Mouse (Mus musculus) hindbrain, embryonic 13.5 days (tissue): Measurements from ENCODE around the gene Macrod2. TPM values are rescaled to one million over a fixed set of nuclear protein-coding genes. Genes with fewer than 3 reads are reported as not detected.

Experiments used
- ATAC-seq: fragments of 200-750 bp; cut with Nextera tagmentation; 2 replicates; pipeline ENCODE4 v1.8.0; 2017; ENCODE audit warnings: moderate TSS enrichment; ENCODE audit not compliant: low FRiP score
- H3K27ac ChIP-seq: fragments of 300-500 bp; sonication (generic); 2 replicates; pipeline ENCODE4 v1.5.1; 2015; ENCODE audit warnings: inconsistent platforms, mild to moderate bottlenecking, moderate library complexity
- H3K27me3 ChIP-seq: fragments of 300-500 bp; sonication (generic); 2 replicates; pipeline ENCODE4 v1.6.1; 2015; ENCODE audit warnings: mild to moderate bottlenecking, inconsistent platforms
- H3K36me3 ChIP-seq: fragments of 300-500 bp; sonication (generic); 2 replicates; pipeline ENCODE4 v1.6.1; 2015; ENCODE audit warnings: mild to moderate bottlenecking, inconsistent platforms
- H3K4me1 ChIP-seq: fragments of 300-500 bp; sonication (generic); replicated peaks from 2 replicates; pipeline ENCODE4 v1.6.1; 2015; ENCODE audit warnings: inconsistent platforms
- H3K4me2 ChIP-seq: fragments of 300-500 bp; sonication (generic); 2 replicates; pipeline ENCODE4 v1.6.1; 2015; ENCODE audit warnings: inconsistent platforms, mild to moderate bottlenecking, moderate library complexity
- H3K4me3 ChIP-seq: fragments of 300-500 bp; sonication (generic); 2 replicates; pipeline ENCODE4 v1.5.1; 2015; ENCODE audit warnings: mild to moderate bottlenecking, inconsistent platforms
- H3K9ac ChIP-seq: fragments of 300-500 bp; sonication (generic); 2 replicates; pipeline ENCODE4 v1.6.1; 2015; ENCODE audit warnings: mild to moderate bottlenecking, inconsistent platforms
- H3K9me3 ChIP-seq: fragments of 300-500 bp; sonication (generic); 2 replicates; pipeline ENCODE4 v1.6.1; 2016; ENCODE audit warnings: inconsistent platforms
- WGBS: fragments of 180-500 bp; shearing (Covaris S2); methylation state at CpG from one replicate; pipeline ENCODE4 v1.1.7; 2015; 5-methylcytosine and 5-hydroxymethylcytosine counted together
- polyA plus RNA-seq: library from polyadenylated mRNA; unstranded; fragments of >200 nt; fragmentation: Nextera tagmentation; extraction: Ambion mirVana; gene quantifications from 2 replicates; pipeline ENCODE4 v1.2.1, GENCODE M21; 2015

The Macrod2 gene
- polyA plus RNA-seq, 1 experiment from 2014 or later, result 74.7 TPM

GRCm38 (mm10) chr2:140500951-140501350 is 105.8 kb downstream of the Macrod2 start:
- Histone ChIP-seq H3K27me3 (no peaks in the 10 kb centered on the region), H3K9ac (no peak overlapping the region), H3K4me1 (peaks cover 3% of the 10 kb centered on the region; the same call in 1 of the 2 replicates), H3K9me3 (no peaks in the 10 kb centered on the region), H3K4me3 (no peak overlapping the region), H3K4me2 (no peak overlapping the region), H3K27ac (no peak overlapping the region), H3K36me3 (no peaks in the 10 kb centered on the region)
- 48% methylated on average over 5 of the region's 5 CpGs for WGBS
- 0 out of 2 replicates have a peak, but pooled peaks have one; percentile 63 for ATAC-seq

DNA sequence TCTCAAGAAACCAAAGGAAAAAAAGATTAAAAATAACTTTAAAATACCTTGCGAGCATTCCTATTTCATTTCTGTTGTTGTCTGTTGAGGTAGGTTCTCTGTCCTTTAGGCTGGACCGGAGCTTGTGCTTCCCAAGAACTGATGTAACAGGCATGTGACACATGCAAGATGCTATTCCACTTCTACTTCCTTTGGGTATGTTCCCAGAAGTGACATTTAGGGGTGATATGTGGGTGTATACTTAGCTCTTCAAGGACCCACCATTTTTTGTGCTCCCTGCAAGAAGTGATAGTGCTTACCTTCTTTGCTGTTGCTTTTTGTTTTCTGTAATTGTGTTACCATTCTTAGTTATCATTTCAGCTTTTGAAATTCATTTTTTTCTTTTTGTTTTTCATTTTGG is 126.4 kb downstream of the Macrod2 start:
- no peaks in the 10 kb centered on the region for H3K4me1 ChIP-seq
- WGBS, result 99% methylated on average over 2 of the region's 2 CpGs
- no peak overlapping the region for H3K9ac ChIP-seq
- H3K36me3 ChIP-seq, result no peaks in the 10 kb centered on the region
- no peak for ATAC-seq
- H3K4me3 ChIP-seq, result no peak overlapping the region
- no peak overlapping the region for H3K4me2 ChIP-seq
- no peaks in the 10 kb centered on the region for H3K9me3 ChIP-seq
- no peaks in the 10 kb centered on the region for H3K27me3 ChIP-seq
- no peak overlapping the region for H3K27ac ChIP-seq

- no peak overlapping the region for H3K4me3 ChIP-seq
- ATAC-seq, result no peak
- no peak overlapping the region for H3K9ac ChIP-seq
- no peak overlapping the region for H3K4me2 ChIP-seq
- no peaks in the 10 kb centered on the region for H3K9me3 ChIP-seq
- 65% methylated on average over 2 of the region's 2 CpGs for WGBS
- H3K4me1 ChIP-seq, result no peaks in the 10 kb centered on the region; the same call in 1 of the 2 replicates
- no peaks in the 10 kb centered on the region for H3K27me3 ChIP-seq
- H3K36me3 ChIP-seq, result no peaks in the 10 kb centered on the region
- no peak overlapping the region for H3K27ac ChIP-seq
These were observed 135.1 kb downstream of the Macrod2 start for GRCm38 (mm10) chr2:140530214-140530613.

DNA sequence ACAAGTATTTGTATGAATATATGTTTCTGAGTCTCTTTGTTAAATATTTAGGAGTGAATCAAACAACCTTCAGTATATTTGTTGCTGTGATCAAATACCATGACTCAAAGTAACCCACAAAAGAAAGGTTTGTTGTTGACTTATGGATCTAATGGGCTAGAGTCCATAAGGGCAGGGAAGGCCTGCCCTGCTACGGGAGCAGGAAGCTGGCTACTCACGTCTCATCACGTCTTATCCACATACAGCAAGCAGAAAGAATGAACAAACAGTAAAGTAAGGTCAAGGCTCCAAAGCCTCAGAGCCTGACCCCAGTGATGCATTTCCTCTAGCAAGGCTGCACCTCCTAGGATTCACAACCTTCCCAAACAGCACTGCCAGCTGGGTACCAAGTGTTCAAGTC is 136.9 kb downstream of the Macrod2 start:
- no peak for ATAC-seq
- Histone ChIP-seq H3K4me3 (no peak overlapping the region), H3K9me3 (no peaks in the 10 kb centered on the region), H3K27me3 (no peaks in the 10 kb centered on the region), H3K27ac (no peak overlapping the region), H3K4me1 (no peaks in the 10 kb centered on the region; the same call in 1 of the 2 replicates), H3K36me3 (no peaks in the 10 kb centered on the region), H3K4me2 (no peak overlapping the region), H3K9ac (no peak overlapping the region)
- WGBS, result 69% methylated on average over 3 of the region's 3 CpGs

- Histone ChIP-seq H3K4me1 (no peaks in the 10 kb centered on the region; the same call in 1 of the 2 replicates), H3K27ac (no peak overlapping the region), H3K9ac (no peak overlapping the region), H3K36me3 (no peaks in the 10 kb centered on the region), H3K27me3 (no peaks in the 10 kb centered on the region), H3K4me3 (no peak overlapping the region), H3K4me2 (peak overlapping the region; percentile 34), H3K9me3 (no peaks in the 10 kb centered on the region)
- no peak for ATAC-seq
- WGBS, result 46% methylated on average over 9 of the region's 9 CpGs
These were observed 137.9 kb downstream of the Macrod2 start for GRCm38 (mm10) chr2:140532859-140533519.

- Histone ChIP-seq H3K36me3 (no peaks in the 10 kb centered on the region), H3K4me2 (peak overlapping the region; percentile 20; the same call in 1 of the 2 replicates), H3K9me3 (no peaks in the 10 kb centered on the region), H3K9ac (no peak overlapping the region), H3K27me3 (no peaks in the 10 kb centered on the region), H3K27ac (no peak overlapping the region), H3K4me3 (no peak overlapping the region), H3K4me1 (no peaks in the 10 kb centered on the region; the same call in 1 of the 2 replicates)
- ATAC-seq, result no peak
- WGBS, result 48% methylated on average over 8 of the region's 8 CpGs
These were observed 138.5 kb downstream of the Macrod2 start for GRCm38 (mm10) chr2:140533621-140534020.

DNA sequence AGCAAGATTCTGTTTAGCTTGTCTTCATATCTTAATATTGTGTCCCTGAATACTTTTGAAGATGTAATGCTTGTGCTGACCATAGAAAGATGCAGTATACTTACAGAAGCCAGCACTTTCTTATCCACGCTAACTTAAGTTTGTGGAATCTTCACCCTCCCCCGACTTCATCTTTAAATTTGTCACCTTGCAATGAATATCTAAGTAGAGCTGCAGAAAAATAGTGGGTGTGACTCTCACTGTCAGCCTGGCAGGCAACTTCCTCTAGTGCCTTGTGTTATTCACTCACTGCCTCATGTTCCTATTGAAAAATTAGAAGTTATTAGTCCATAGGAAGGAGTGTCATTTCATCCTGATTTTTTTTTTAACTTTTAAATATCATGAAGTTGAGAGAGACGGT is 139.5 kb downstream of the Macrod2 start:
- no peaks in the 10 kb centered on the region; the same call in 1 of the 2 replicates for H3K4me1 ChIP-seq
- no peak overlapping the region for H3K4me3 ChIP-seq
- no peak overlapping the region for H3K4me2 ChIP-seq
- H3K9ac ChIP-seq, result no peak overlapping the region
- ATAC-seq, result no peak
- no peaks in the 10 kb centered on the region for H3K9me3 ChIP-seq
- H3K27me3 ChIP-seq, result no peaks in the 10 kb centered on the region
- H3K36me3 ChIP-seq, result no peaks in the 10 kb centered on the region
- H3K27ac ChIP-seq, result no peak overlapping the region
- WGBS, result 94% methylated on average over 3 of the region's 3 CpGs

GRCm38 (mm10) chr2:140535832-140536571 is 140.9 kb downstream of the Macrod2 start:
- 95% methylated on average over 5 of the region's 5 CpGs for WGBS
- Histone ChIP-seq H3K36me3 (no peaks in the 10 kb centered on the region), H3K27ac (no peak overlapping the region), H3K4me2 (no peak overlapping the region), H3K4me1 (no peaks in the 10 kb centered on the region; the same call in 1 of the 2 replicates), H3K27me3 (no peaks in the 10 kb centered on the region), H3K9me3 (no peaks in the 10 kb centered on the region), H3K9ac (no peak overlapping the region), H3K4me3 (no peak overlapping the region)
- no peak for ATAC-seq

DNA sequence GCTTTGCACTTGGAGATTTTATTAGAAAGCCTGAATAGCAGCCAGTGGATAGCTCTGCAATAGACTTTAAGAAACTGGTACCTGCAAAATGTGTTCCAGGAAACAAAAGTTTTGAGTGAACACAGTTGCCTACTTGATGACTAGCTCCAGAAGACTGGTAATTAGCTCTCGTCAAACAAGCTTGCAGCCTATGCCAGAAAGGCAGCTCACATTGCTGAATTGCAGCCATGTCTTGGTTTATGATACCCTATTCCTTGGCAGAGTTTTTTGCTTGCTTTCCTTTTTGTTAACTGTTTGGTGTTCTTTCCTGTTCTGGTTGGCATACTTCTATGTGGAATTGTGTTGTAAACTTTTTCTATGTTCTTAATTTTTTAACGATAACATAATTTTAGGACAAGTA is 154.2 kb downstream of the Macrod2 start:
- no peak overlapping the region for H3K9ac ChIP-seq
- no peak overlapping the region for H3K4me3 ChIP-seq
- 83% methylated on average over 2 of the region's 2 CpGs for WGBS
- H3K4me2 ChIP-seq, result no peak overlapping the region
- no peaks in the 10 kb centered on the region for H3K4me1 ChIP-seq
- H3K27ac ChIP-seq, result no peak overlapping the region
- no peaks in the 10 kb centered on the region for H3K9me3 ChIP-seq
- no peaks in the 10 kb centered on the region for H3K27me3 ChIP-seq
- no peaks in the 10 kb centered on the region for H3K36me3 ChIP-seq
- ATAC-seq, result no peak

- Histone ChIP-seq H3K27ac (no peak overlapping the region), H3K9me3 (no peaks in the 10 kb centered on the region), H3K4me2 (no peak overlapping the region), H3K9ac (no peak overlapping the region), H3K4me1 (no peaks in the 10 kb centered on the region), H3K4me3 (no peak overlapping the region), H3K36me3 (no peaks in the 10 kb centered on the region), H3K27me3 (no peaks in the 10 kb centered on the region)
- 94% methylated on average over 2 of the region's 2 CpGs for WGBS
- no peak for ATAC-seq
These were observed 166.3 kb downstream of the Macrod2 start for GRCm38 (mm10) chr2:140561426-140561825.

DNA sequence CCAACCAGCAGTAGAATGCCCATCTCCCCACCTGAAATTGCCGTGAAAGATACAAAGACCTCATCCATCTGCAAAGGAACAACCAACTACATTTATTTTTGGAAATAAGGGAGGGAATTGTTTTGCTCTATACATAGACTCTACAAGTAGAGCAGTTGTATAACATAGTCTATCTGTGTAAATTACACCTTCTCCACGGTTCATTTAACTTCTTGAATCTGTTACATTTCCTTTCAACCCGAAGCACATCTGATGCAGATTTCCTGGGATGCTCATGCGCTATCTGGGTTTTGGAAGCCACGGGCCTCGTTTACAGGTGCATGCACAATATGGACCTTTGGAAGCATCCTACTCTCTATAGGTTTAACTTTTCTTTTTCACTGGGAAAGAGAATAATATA is 175.8 kb downstream of the Macrod2 start:
- WGBS, result 89% methylated on average over 6 of the region's 6 CpGs
- Histone ChIP-seq H3K9me3 (no peaks in the 10 kb centered on the region), H3K9ac (no peak overlapping the region), H3K4me1 (no peaks in the 10 kb centered on the region), H3K4me2 (no peak overlapping the region), H3K27me3 (no peaks in the 10 kb centered on the region), H3K27ac (no peak overlapping the region), H3K4me3 (no peak overlapping the region), H3K36me3 (no peaks in the 10 kb centered on the region)
- ATAC-seq, result no peak

DNA sequence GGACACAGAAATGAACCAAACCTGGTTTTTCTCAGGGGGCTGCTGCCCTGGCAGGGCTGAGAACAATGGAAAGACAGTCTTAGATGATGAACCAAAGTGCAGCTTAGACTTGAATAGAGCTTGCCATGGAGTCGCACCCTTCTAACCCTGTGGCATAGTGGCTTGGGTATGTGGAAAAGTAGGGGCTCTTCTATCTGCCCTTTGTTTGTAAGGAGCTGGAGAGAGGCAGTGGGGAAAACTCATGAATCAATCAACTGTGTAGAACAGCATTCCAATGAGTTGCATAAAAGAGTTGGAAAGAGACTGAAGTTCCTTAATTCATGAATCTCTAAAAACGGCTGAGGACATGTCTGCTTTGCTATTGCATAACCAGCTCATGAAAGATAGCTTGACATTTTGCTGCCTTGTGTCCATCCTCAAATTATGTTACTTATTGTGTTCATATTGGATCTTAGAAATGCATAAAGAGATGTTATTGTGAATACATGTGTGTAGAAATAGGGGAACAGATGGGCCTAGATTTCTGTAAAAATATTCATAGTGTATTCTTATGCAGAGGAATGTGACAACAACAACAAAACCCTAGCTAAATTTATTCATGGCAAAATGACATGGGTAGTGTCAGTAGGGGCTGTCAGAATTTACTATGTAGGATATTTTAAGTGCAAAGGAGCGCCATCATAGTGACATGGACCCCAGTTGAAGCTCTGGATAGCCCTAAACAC is 197.6 kb downstream of the Macrod2 start:
- H3K9me3 ChIP-seq, result no peaks in the 10 kb centered on the region
- H3K9ac ChIP-seq, result no peak overlapping the region
- no peak for ATAC-seq
- WGBS, result 61% methylated on average over 3 of the region's 3 CpGs
- H3K27ac ChIP-seq, result no peak overlapping the region
- H3K4me3 ChIP-seq, result no peak overlapping the region
- H3K36me3 ChIP-seq, result no peaks in the 10 kb centered on the region
- no peak overlapping the region for H3K4me2 ChIP-seq
- H3K27me3 ChIP-seq, result no peaks in the 10 kb centered on the region
- 0 out of 2 replicates have a peak, but pooled peaks cover 2% of the 10 kb centered on the region for H3K4me1 ChIP-seq
